Mouse (Mus musculus) heart, embryonic 15.5 days (tissue): ENCODE results near the gene Myh14. TPM values are rescaled to one million over a fixed set of nuclear protein-coding genes. Genes with fewer than 3 reads are reported as not detected.

Source experiments
- ATAC-seq: fragments of 200-750 bp; cut with Nextera tagmentation; replicated peaks from 2 replicates; pipeline ENCODE4 v1.8.0; 2017; ENCODE audit warnings: low read depth, moderate TSS enrichment; ENCODE audit not compliant: insufficient number of reproducible peaks, insufficient read depth, low FRiP score
- H3K27ac ChIP-seq: fragments of 300-500 bp; sonication (generic); 2 replicates; pipeline ENCODE4 v1.5.1; 2015; ENCODE audit warnings: mild to moderate bottlenecking, inconsistent platforms
- H3K27me3 ChIP-seq: fragments of 300-500 bp; sonication (generic); 2 replicates; pipeline ENCODE4 v1.6.1; 2015; ENCODE audit warnings: inconsistent platforms
- H3K36me3 ChIP-seq: fragments of 300-500 bp; sonication (generic); 2 replicates; pipeline ENCODE4 v1.6.1; 2015; ENCODE audit warnings: mild to moderate bottlenecking, inconsistent platforms
- H3K4me1 ChIP-seq: fragments of 300-500 bp; sonication (generic); replicated peaks from 2 replicates; pipeline ENCODE4 v1.6.1; 2015; ENCODE audit warnings: inconsistent platforms
- H3K4me2 ChIP-seq: fragments of 300-500 bp; sonication (generic); 2 replicates; pipeline ENCODE4 v1.6.1; 2015; ENCODE audit warnings: inconsistent platforms, mild to moderate bottlenecking, moderate library complexity
- H3K4me3 ChIP-seq: fragments of 300-500 bp; sonication (generic); 2 replicates; pipeline ENCODE4 v1.5.1; 2015; ENCODE audit warnings: mild to moderate bottlenecking, inconsistent platforms
- H3K9ac ChIP-seq: fragments of 300-500 bp; sonication (generic); 2 replicates; pipeline ENCODE4 v1.6.1; 2015; ENCODE audit warnings: mild to moderate bottlenecking, inconsistent platforms
- H3K9me3 ChIP-seq: fragments of 300-500 bp; sonication (generic); replicated peaks from 2 replicates; pipeline ENCODE4 v1.6.1; 2016; ENCODE audit warnings: inconsistent platforms
- WGBS: fragments of 180-500 bp; shearing (Covaris S2); methylation state at CpG from one replicate; pipeline ENCODE4 v1.1.7; 2015; ENCODE audit warnings: mixed read lengths; 5-methylcytosine and 5-hydroxymethylcytosine counted together
- polyA plus RNA-seq: library from polyadenylated mRNA; unstranded; fragments of >200 nt; fragmentation: Nextera tagmentation; extraction: Ambion mirVana; gene quantifications from 2 replicates; pipeline ENCODE4 v1.2.1, GENCODE M21; 2015

Gene Myh14
- polyA plus RNA-seq, 1 experiment from 2014 or later: 1.7 TPM

DNA sequence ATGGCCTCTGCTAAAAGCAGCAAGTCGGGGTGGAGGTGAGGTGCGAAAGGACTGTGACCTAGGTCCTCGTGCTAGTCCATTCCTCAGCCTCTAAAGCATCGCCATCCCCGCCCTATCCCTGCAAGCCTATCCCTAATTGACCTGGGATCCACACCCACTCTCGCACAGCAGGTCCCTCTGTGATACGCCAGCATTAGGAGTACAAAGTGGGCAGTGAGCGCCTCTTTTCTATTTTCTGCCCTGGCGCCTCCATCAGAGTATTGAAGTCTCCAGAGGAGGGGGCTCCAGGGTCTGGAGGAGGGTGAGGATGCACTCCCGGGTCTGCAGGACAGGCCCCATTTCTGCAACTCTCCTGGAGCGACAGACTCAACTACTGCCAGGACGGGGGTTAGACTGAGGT, 82.3 kb downstream of the Myh14 start:
- Histone ChIP-seq H3K4me2 (peak overlapping the region; percentile 94; the same call in 1 of the 2 replicates), H3K9ac (no peak overlapping the region), H3K9me3 (no peaks in the 10 kb centered on the region), H3K36me3 (no peaks in the 10 kb centered on the region), H3K27me3 (peaks cover 93% of the 10 kb centered on the region), H3K4me3 (peak overlapping the region; percentile 43), H3K4me1 (peaks cover 30% of the 10 kb centered on the region), H3K27ac (no peak overlapping the region)
- WGBS: 9% methylated on average over 12 of the region's 12 CpGs
- ATAC-seq: no peak

DNA sequence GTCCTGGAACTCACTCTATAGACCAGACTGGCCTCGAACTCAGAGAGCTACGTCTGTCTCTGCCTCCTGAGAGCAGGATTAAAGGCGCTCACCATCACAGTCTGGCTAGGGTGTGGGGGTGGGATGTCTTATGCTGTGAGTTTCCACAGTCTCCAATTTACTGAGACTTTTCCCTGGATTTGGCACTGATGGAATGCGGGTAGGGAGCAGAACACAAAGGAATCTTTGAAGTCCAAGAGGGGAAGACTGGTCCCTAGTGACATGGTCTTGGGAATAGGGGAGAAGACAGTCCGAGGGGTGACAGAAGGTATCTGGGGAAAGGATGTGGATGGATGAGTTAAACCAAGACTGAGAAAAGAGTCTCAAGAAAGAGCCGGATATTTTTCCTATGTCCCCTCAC, 83.0 kb downstream of the Myh14 start:
- Histone ChIP-seq H3K9me3 (no peaks in the 10 kb centered on the region), H3K4me1 (peaks cover 30% of the 10 kb centered on the region), H3K9ac (no peak overlapping the region), H3K27me3 (peaks cover 88% of the 10 kb centered on the region), H3K36me3 (no peaks in the 10 kb centered on the region), H3K27ac (no peak overlapping the region), H3K4me2 (no peak overlapping the region), H3K4me3 (no peak overlapping the region)
- ATAC-seq: no peak
- 39% methylated on average over 6 of the region's 6 CpGs for WGBS

DNA sequence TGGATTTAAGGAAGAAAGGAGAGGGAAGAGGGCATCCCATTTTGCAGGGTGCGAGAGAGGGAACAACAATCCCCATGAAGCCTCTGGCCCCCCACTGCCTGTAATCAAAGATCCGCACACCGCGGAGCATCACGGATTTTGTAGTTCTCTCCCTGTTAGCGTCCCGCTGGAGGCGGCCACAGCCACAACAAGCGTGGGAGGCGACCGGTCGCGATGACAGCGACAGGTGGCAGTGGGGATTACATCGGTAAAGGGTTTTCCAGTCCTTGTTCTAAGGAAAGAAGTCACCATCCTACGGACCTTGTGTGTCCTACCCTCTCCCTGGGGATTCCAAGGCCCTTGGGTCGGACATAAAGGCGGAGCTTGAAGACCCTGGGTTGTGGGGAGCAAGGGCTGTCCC, 83.7 kb downstream of the Myh14 start:
- Histone ChIP-seq H3K36me3 (no peaks in the 10 kb centered on the region), H3K4me3 (peak overlapping the region; percentile 31), H3K4me2 (peak overlapping the region; percentile 38), H3K9me3 (no peaks in the 10 kb centered on the region), H3K4me1 (peaks cover 30% of the 10 kb centered on the region), H3K9ac (no peak overlapping the region), H3K27me3 (peaks cover 81% of the 10 kb centered on the region), H3K27ac (no peak overlapping the region)
- WGBS: under 1% methylated on average over 18 of the region's 18 CpGs
- no peak for ATAC-seq

DNA sequence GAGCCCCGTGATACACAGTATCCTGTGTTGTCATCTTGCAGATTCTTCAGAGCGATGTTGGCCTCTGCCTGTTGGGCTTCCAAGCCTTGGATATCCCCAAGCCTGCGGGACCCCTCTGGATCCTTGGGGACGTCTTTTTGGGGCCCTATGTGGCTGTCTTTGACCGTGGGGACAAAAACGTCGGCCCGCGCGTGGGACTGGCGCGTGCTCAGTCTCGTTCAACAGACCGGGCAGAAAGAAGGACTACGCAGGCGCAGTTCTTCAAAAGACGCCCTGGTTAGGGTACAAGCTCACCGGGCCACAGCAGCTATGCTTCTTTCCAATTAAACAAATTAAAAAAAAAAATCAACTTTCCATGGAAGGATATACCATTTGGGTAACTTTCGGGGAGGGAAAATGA, 84.1 kb downstream of the Myh14 start:
- peaks cover 28% of the 10 kb centered on the region for H3K4me1 ChIP-seq
- peak overlapping the region; percentile 38 for H3K4me2 ChIP-seq
- no peaks in the 10 kb centered on the region for H3K36me3 ChIP-seq
- no peaks in the 10 kb centered on the region for H3K9me3 ChIP-seq
- peaks cover 77% of the 10 kb centered on the region for H3K27me3 ChIP-seq
- ATAC-seq: no peak
- 10% methylated on average over 19 of the region's 19 CpGs for WGBS
- H3K27ac ChIP-seq: no peak overlapping the region
- H3K4me3 ChIP-seq: peak overlapping the region; percentile 31
- H3K9ac ChIP-seq: no peak overlapping the region

- Histone ChIP-seq H3K27me3 (peaks cover 74% of the 10 kb centered on the region), H3K4me1 (peaks cover 19% of the 10 kb centered on the region), H3K4me3 (no peak overlapping the region), H3K27ac (no peak overlapping the region), H3K36me3 (no peaks in the 10 kb centered on the region), H3K4me2 (no peak overlapping the region), H3K9me3 (no peaks in the 10 kb centered on the region), H3K9ac (no peak overlapping the region)
- ATAC-seq: no peak
- 87% methylated on average over 6 of the region's 6 CpGs for WGBS
Observed at GRCm38 (mm10) chr7:44585606-44586005, 85.0 kb downstream of the Myh14 start.

DNA sequence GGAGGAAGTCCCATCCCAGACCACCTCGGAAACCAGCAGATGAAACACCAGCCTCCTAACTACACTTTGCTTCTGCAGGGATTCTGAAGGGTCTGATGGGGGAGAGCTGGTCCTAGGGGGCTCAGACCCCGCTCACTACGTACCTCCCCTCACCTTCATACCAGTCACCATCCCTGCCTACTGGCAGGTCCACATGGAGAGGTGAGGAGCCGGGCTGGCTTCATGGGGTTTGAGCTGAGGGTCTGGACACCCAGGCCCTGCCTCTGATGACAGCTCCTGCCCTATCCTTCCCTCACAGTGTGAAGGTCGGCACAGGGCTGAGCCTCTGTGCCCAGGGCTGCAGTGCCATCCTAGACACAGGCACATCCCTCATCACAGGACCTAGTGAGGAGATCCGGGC, 85.7 kb downstream of the Myh14 start:
- Histone ChIP-seq H3K9me3 (no peaks in the 10 kb centered on the region), H3K4me3 (no peak overlapping the region), H3K36me3 (no peaks in the 10 kb centered on the region), H3K4me1 (peaks cover 16% of the 10 kb centered on the region; the same call in 1 of the 2 replicates), H3K27ac (no peak overlapping the region), H3K4me2 (no peak overlapping the region), H3K27me3 (peaks cover 67% of the 10 kb centered on the region), H3K9ac (no peak overlapping the region)
- WGBS: 79% methylated on average over 6 of the region's 6 CpGs
- ATAC-seq: no peak

DNA sequence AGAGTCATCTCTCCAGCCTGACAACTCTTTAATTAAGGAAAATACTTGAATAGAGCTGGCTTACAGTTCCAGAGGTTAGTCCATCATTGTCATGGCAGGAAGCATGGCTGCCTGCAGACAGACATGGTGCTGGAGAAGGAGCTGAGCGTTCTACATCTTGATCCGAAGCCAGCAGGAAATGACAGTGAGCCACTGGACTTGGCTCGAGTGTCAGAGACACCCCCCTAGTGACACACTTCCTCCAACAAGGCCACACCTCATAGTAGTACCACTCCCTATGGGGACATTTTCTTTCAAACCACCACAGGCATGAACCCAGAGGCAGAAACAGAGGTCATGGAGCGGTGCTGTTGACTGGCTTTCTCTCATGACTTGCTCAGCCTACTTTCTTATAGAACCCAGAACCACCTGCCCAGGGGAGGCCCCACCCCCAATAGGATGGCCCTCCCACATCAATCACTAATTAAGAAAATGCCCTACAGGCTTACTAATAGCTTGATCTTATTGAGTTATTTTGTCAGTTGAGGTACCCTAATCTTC, 86.3 kb downstream of the Myh14 start:
- Histone ChIP-seq H3K9ac (no peak overlapping the region), H3K4me3 (no peak overlapping the region), H3K27me3 (peaks cover 62% of the 10 kb centered on the region), H3K36me3 (no peaks in the 10 kb centered on the region), H3K27ac (no peak overlapping the region), H3K4me1 (peaks cover 16% of the 10 kb centered on the region; the same call in 1 of the 2 replicates), H3K4me2 (no peak overlapping the region), H3K9me3 (no peaks in the 10 kb centered on the region)
- WGBS: 65% methylated on average over 4 of the region's 4 CpGs
- no peak for ATAC-seq

DNA sequence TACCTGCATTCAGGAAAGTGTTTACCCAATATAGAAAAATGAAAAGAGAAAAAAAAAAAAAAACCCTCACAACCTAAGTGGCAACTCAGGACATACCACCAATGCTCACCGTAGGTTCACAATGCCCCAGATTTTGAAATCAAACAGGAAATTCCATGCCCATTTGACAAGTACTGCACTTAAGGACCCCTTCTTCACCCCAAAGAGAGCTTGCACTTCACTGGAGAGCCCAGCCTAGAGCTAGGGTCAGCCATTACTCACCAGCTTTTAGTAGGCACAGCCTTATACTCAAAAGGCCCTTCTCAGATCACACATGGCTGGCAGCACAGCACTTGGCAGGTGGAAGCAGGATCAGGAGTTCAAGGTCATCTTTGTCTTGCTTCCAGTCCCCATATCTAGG, 87.5 kb downstream of the Myh14 start:
- Histone ChIP-seq H3K27me3 (peaks cover 50% of the 10 kb centered on the region), H3K4me2 (no peak overlapping the region), H3K4me3 (no peak overlapping the region), H3K36me3 (no peaks in the 10 kb centered on the region), H3K9me3 (no peaks in the 10 kb centered on the region), H3K27ac (no peak overlapping the region), H3K4me1 (peaks cover 7% of the 10 kb centered on the region; the same call in 1 of the 2 replicates), H3K9ac (no peak overlapping the region)
- 88% methylated on average over 1 of the region's 1 CpGs for WGBS
- ATAC-seq: no peak

DNA sequence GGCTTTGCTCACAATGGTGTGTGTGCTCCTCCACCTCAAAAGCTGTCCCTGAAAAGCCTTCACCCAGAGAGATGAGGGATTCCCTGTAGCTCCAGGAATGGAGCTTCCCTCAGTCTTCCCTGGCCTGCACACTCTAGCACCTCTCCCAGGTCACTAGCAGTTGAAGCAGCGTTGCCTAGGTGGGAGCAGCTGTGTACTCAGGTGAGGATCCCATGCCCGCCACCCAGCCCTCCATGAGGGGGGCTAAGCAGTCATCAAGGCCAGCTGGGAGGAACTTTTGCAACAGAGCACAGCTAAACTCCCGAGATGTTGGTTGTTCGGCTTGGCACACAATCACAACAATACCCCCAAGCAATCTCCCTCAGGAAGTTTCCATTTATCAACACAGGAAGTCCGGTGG, 87.9 kb downstream of the Myh14 start:
- Histone ChIP-seq H3K4me1 (peaks cover 7% of the 10 kb centered on the region; the same call in 1 of the 2 replicates), H3K9ac (no peak overlapping the region), H3K27ac (no peak overlapping the region), H3K9me3 (no peaks in the 10 kb centered on the region), H3K4me2 (no peak overlapping the region), H3K4me3 (no peak overlapping the region), H3K36me3 (no peaks in the 10 kb centered on the region), H3K27me3 (peaks cover 45% of the 10 kb centered on the region)
- 56% methylated on average over 5 of the region's 5 CpGs for WGBS
- no peak for ATAC-seq

- no peak for ATAC-seq
- Histone ChIP-seq H3K9ac (no peak overlapping the region), H3K36me3 (no peaks in the 10 kb centered on the region), H3K9me3 (no peaks in the 10 kb centered on the region), H3K27me3 (peaks cover 36% of the 10 kb centered on the region), H3K4me3 (no peak overlapping the region), H3K27ac (no peak overlapping the region), H3K4me1 (peaks cover 3% of the 10 kb centered on the region; the same call in 1 of the 2 replicates), H3K4me2 (no peak overlapping the region)
- WGBS: 66% methylated on average over 6 of the region's 6 CpGs
Observed at GRCm38 (mm10) chr7:44581637-44582036, 89.0 kb downstream of the Myh14 start.

- ATAC-seq: no peak
- no peaks in the 10 kb centered on the region for H3K36me3 ChIP-seq
Observed at GRCm38 (mm10) chr7:44576333-44576844, 94.3 kb downstream of the Myh14 start.

GRCm38 (mm10) chr7:44572956-44573484, 97.6 kb downstream of the Myh14 start:
- WGBS: 70% methylated on average over 5 of the region's 5 CpGs
- no peaks in the 10 kb centered on the region for H3K9me3 ChIP-seq
- H3K4me1 ChIP-seq: no peaks in the 10 kb centered on the region
- H3K4me2 ChIP-seq: no peak overlapping the region
- ATAC-seq: no peak
- no peak overlapping the region for H3K9ac ChIP-seq
- no peak overlapping the region for H3K27ac ChIP-seq
- H3K27me3 ChIP-seq: peaks cover 12% of the 10 kb centered on the region
- no peaks in the 10 kb centered on the region for H3K36me3 ChIP-seq
- no peak overlapping the region for H3K4me3 ChIP-seq

More at GRCm38 (mm10) chr7:44576333-44576844, 94.3 kb downstream of the Myh14 start:
- Histone ChIP-seq H3K4me3 (no peak overlapping the region), H3K9me3 (no peaks in the 10 kb centered on the region), H3K27me3 (peaks cover 11% of the 10 kb centered on the region), H3K9ac (no peak overlapping the region), H3K27ac (no peak overlapping the region), H3K4me1 (no peaks in the 10 kb centered on the region), H3K4me2 (no peak overlapping the region)
- whole genome bisulfite sequencing: 34% methylated on average over 5 of the region's 5 CpGs
